Mouse (Mus musculus): ENCODE measurements around the gene Hist2h2ac.

DNA sequence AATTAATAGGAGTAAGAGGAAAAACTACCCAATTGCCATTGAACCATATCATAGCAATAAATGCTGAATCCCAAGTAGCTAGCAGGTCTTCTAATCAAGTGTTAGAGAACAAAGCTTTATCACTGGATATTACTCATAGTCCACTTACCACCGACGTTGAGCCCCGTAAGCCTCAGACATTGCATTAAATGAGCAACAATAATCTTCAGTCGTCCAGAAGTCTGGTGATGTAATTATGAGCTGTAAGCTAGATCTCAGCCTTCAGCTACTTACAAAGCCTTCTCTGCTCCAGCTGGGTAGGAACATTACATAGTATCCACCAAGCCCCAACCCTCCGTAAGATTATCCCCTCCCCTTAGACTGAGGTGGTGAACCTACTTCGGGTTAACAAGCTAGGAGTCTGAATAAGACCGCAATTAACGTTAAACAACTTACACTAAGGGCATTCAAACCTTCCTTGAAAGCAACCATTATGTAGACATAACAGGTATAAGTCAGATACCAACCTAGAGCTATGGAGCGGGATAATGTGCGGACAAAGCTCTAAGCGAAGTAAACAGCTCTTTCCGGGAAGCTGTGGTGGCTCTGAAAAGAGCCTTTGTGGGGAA lies 17.3 kb upstream of the Hist2h2ac start:
- TF ChIP-seq CTCF (conservative IDR thresholded peaks at IDR 0.05; ENCODE audit: low read length): no peak
- no peak for TF ChIP-seq POU5F1 (IDR thresholded peaks at IDR 0.05; ENCODE audit: borderline replicate concordance, low read length)

Data from E14TG2a.4 (cell line).